Mouse (Mus musculus) midbrain, embryonic 11.5 days (tissue): Measurements from ENCODE around the gene Actr6. TPM values are rescaled to one million over a fixed set of nuclear protein-coding genes. Genes with fewer than 3 reads are reported as not detected.
"Not testable (repeated sequence)": the region's sequence is repeated elsewhere in the genome, so short reads cannot be mapped to it uniquely, and the experiment has no call there.

Experiments used
- ATAC-seq: fragments of 200-750 bp; cut with Nextera tagmentation; 2 replicates; pipeline ENCODE4 v1.8.0; 2017; ENCODE audit warnings: moderate TSS enrichment, moderate library complexity; ENCODE audit not compliant: low FRiP score
- DNase-seq: peaks from one replicate; pipeline ENCODE4 v3.0.0; 2015; ENCODE audit warnings: low spot score; ENCODE audit errors: missing footprints
- H3K27ac ChIP-seq: fragments of 300-500 bp; sonication (generic); 2 replicates; pipeline ENCODE4 v1.5.1; 2014; ENCODE audit warnings: low read depth, low read length
- H3K27me3 ChIP-seq: fragments of 300-500 bp; sonication (generic); 2 replicates; pipeline ENCODE4 v1.6.1; 2014; ENCODE audit warnings: mild to moderate bottlenecking, low read length, moderate library complexity, mixed read lengths; ENCODE audit not compliant: control insufficient read depth, insufficient read depth
- H3K36me3 ChIP-seq: fragments of 300-500 bp; sonication (generic); 2 replicates; pipeline ENCODE4 v1.6.1; 2014; ENCODE audit warnings: mild to moderate bottlenecking, low read length, moderate library complexity, mixed read lengths; ENCODE audit not compliant: control insufficient read depth, insufficient read depth
- H3K4me1 ChIP-seq: fragments of 300-500 bp; sonication (generic); 2 replicates; pipeline ENCODE4 v1.6.1; 2014; ENCODE audit warnings: low read length; ENCODE audit not compliant: control insufficient read depth, insufficient read depth
- H3K4me2 ChIP-seq: fragments of 300-500 bp; sonication (generic); 2 replicates; pipeline ENCODE4 v1.6.1; 2014; ENCODE audit warnings: mild to moderate bottlenecking, moderate library complexity
- H3K4me3 ChIP-seq: fragments of 300-500 bp; sonication (generic); 2 replicates; pipeline ENCODE4 v1.5.1; 2014; ENCODE audit warnings: low read depth, low read length
- H3K9ac ChIP-seq: fragments of 300-500 bp; sonication (generic); 2 replicates; pipeline ENCODE4 v1.6.1; 2014; ENCODE audit warnings: low read length
- H3K9me3 ChIP-seq: fragments of 300-500 bp; sonication (generic); 2 replicates; pipeline ENCODE4 v1.6.1; 2016; ENCODE audit warnings: low read length; ENCODE audit not compliant: control insufficient read depth
- WGBS: fragments of 180-500 bp; shearing (Covaris S2); extraction: QIAGEN DNeasy Blood & Tissue Kit; methylation state at CpG from one replicate; pipeline ENCODE4 v1.1.7; 2014; 5-methylcytosine and 5-hydroxymethylcytosine counted together
- polyA plus RNA-seq: library from polyadenylated mRNA; unstranded; fragments of >200 nt; fragmentation: Nextera tagmentation; extraction: Ambion mirVana; gene quantifications from 2 replicates; pipeline ENCODE4 v1.2.1, GENCODE M21; 2014

Actr6 gene
- polyA plus RNA-seq, 1 experiment from 2014 or later, result 42.5 TPM

DNA sequence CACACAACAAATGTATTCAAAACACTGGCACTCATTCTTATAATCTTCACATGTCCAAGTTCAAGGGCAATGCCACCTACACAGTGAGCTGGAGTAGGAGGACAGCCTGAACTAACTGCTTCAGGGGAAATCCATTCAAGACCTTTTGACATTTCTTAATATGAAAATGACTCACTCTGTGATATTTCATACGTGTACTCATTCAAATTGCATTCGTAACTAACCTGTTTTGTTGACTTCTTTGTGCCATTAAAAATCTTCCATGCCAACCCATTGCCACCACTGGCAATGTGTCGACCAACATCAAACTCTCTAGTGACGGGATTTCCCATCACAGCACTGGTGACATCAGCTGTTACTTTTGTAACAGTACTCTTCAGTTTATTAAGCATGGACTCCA lies 54.0 kb downstream of the Actr6 start:
- DNase-seq (no peak), ATAC-seq (no peak)
- no peaks in the 10 kb centered on the region for H3K4me1 ChIP-seq

DNA sequence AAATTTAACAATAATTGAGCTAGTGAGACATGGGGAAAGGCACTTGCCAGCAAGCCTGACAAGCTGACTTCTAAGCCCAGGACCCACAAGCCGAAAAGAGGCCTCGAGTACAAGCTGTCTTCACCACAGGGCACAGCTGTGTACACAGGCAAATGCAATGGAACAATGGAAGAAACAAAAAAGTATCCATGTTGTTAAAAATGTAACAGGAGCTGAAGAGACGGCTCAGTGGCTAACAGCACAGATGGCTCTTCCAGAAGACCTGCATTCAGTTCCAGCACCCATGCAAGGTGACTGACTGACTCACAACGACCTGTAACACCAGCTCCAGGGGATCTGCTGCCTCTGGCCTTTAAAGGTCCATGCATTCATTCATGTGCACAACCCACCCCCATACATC lies 55.5 kb downstream of the Actr6 start:
- Histone ChIP-seq H3K27ac (no peak overlapping the region), H3K36me3 (no peaks in the 10 kb centered on the region), H3K27me3 (no peaks in the 10 kb centered on the region), H3K4me1 (no peaks in the 10 kb centered on the region), H3K4me2 (no peak overlapping the region), H3K4me3 (no peak overlapping the region), H3K9me3 (no peaks in the 10 kb centered on the region), H3K9ac (no peak overlapping the region)
- no peak for ATAC-seq
- 63% methylated on average over 4 of the region's 4 CpGs for WGBS
- DNase-seq, result no peak

More for the DNA sequence above, 54.0 kb downstream of the Actr6 start:
- no peak overlapping the region for H3K9ac ChIP-seq
- H3K36me3 ChIP-seq, result no peaks in the 10 kb centered on the region
- 91% methylated on average over 4 of the region's 4 CpGs for WGBS
- no peaks in the 10 kb centered on the region for H3K27me3 ChIP-seq
- H3K4me2 ChIP-seq, result no peak overlapping the region
- H3K9me3 ChIP-seq, result no peaks in the 10 kb centered on the region
- no peak overlapping the region for H3K4me3 ChIP-seq
- H3K27ac ChIP-seq, result no peak overlapping the region

DNA sequence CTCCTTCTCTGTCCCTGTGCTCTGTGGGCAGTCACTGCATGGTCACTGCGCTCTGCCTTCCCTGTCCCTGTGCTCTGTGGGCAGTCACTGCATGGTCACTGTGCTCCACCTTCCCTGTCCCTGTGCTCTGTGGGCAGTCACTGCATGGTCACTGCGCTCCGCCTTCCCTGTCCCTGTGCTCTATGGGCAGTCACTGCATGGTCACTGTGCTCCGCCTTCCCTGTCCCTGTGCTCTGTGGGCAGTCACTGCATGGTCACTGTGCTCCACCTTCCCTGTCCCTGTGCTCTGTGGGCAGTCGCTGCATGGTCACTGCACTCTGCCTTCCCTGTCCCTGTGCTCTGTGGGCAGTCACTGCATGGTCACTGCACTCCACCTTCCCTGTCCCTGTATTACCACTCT lies 61.7 kb downstream of the Actr6 start:
- DNase-seq, H3K4me3 ChIP-seq, H3K9ac ChIP-seq, H3K27ac ChIP-seq, ATAC-seq, H3K4me1 ChIP-seq, H3K36me3 ChIP-seq, H3K9me3 ChIP-seq, H3K4me2 ChIP-seq, H3K27me3 ChIP-seq: not testable (repeated sequence)
- 95% methylated on average over 5 of the region's 5 CpGs for whole genome bisulfite sequencing

DNA sequence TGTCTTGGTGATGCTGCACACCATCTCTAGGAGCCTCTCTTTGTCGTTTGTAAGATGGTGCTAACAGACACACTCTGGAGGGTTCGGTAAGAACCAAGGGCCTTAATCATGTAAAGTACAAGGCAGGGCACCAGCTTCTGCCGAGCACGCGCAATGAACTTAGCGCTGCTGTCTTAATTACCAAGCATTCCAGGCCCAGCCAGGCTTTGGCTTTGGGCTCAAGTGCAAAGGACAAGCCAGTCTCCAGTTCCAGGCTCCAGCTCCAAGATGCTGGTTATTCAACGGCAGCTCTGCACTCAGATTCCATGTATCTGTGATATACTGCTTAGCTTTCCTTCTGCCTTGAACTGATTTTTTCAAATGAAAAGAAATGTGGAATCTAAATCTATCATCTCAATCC lies 64.5 kb downstream of the Actr6 start:
- WGBS, result 87% methylated on average over 7 of the region's 7 CpGs
- no peak overlapping the region for H3K9ac ChIP-seq
- H3K4me1 ChIP-seq, result no peaks in the 10 kb centered on the region
- no peak overlapping the region for H3K27ac ChIP-seq
- no peaks in the 10 kb centered on the region for H3K9me3 ChIP-seq
- no peaks in the 10 kb centered on the region for H3K36me3 ChIP-seq
- H3K4me3 ChIP-seq, result no peak overlapping the region
- no peak for ATAC-seq
- H3K4me2 ChIP-seq, result no peak overlapping the region
- no peaks in the 10 kb centered on the region for H3K27me3 ChIP-seq
- DNase-seq, result no peak

DNA sequence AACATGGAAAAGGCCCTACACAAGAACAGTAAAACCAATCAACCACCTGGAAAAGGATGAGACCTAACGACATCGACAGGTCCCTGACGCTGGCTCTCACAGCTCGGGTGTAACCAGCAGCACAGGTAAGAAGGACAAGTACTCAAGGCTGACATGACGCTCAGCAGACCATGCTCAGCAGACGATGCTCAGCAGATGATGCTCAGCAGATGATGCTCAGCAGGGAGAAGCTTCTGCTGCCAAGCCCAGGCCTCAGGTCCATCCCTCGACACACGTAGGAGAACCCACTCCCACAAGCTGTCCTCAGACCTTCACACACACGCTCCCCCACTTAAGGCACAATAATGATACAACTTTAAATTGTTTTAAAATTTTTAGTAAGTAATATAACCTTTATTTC lies 66.4 kb downstream of the Actr6 start:
- no peak overlapping the region for H3K9ac ChIP-seq
- no peaks in the 10 kb centered on the region for H3K9me3 ChIP-seq
- H3K4me2 ChIP-seq, result no peak overlapping the region
- no peak overlapping the region for H3K4me3 ChIP-seq
- no peak for DNase-seq
- no peaks in the 10 kb centered on the region for H3K4me1 ChIP-seq
- H3K27me3 ChIP-seq, result no peaks in the 10 kb centered on the region
- H3K27ac ChIP-seq, result no peak overlapping the region
- H3K36me3 ChIP-seq, result no peaks in the 10 kb centered on the region
- WGBS, result 96% methylated on average over 9 of the region's 9 CpGs
- no peak for ATAC-seq

DNA sequence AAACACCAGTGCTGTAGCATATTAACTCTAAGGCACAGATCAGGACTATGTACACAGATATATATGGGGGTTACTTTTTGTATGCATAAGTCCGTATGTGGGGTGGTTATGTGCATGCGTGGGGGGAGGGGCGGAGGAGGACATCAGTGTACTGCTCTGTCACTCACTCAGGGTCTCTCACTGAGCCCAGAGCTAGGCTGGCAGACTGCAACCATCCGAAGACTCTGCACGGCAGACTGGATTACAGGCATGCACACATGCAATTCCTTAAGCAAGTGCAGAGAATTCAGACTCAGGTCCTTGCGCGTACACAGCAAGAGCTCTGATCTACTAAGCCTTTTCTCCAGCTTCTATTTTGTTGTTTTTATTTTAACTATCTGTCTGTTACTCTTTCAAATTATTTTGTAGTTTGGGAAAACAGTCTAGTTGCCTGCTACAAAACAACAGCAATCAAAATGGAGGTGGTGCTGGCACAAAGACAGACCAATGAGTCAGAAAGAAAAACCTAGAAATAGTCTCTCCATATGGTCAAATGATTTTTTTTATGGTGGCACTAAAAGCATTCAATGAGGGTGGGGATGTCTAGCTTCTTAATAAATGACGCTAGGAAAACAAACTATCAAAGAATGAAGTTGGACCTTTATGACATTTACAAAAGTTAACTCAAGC lies 67.0 kb downstream of the Actr6 start:
- no peak overlapping the region for H3K9ac ChIP-seq
- H3K27ac ChIP-seq, result no peak overlapping the region
- ATAC-seq, result no peak
- 93% methylated on average over 8 of the region's 8 CpGs for WGBS
- H3K36me3 ChIP-seq, result no peaks in the 10 kb centered on the region
- H3K9me3 ChIP-seq, result no peaks in the 10 kb centered on the region
- H3K4me3 ChIP-seq, result no peak overlapping the region
- no peaks in the 10 kb centered on the region for H3K4me1 ChIP-seq
- H3K4me2 ChIP-seq, result no peak overlapping the region
- no peak for DNase-seq
- H3K27me3 ChIP-seq, result no peaks in the 10 kb centered on the region

Other genes with a start within 250 kb of the Actr6 start
- gene Nr1h4, start 198.7 kb downstream of the Actr6 start, polyA plus RNA-seq, result 0.08 and 0.27 TPM in 2 replicates
- gene Slc17a8, start 111.0 kb downstream of the Actr6 start, polyA plus RNA-seq, result 0.42 and 0.86 TPM in 2 replicates
- gene Scyl2, start 46.0 kb downstream of the Actr6 start, polyA plus RNA-seq, result 26.2 and 31.9 TPM in 2 replicates
- gene Uhrf1bp1l, start 12.7 kb upstream of the Actr6 start, polyA plus RNA-seq, result 28.8 and 30.4 TPM in 2 replicates
- 3.7 and 5.4 TPM in 2 replicates for gene Anks1b, start 141.2 kb upstream of the Actr6 start, polyA plus RNA-seq